Mouse (Mus musculus): ENCODE results near the gene Gabbr1.

DNA sequence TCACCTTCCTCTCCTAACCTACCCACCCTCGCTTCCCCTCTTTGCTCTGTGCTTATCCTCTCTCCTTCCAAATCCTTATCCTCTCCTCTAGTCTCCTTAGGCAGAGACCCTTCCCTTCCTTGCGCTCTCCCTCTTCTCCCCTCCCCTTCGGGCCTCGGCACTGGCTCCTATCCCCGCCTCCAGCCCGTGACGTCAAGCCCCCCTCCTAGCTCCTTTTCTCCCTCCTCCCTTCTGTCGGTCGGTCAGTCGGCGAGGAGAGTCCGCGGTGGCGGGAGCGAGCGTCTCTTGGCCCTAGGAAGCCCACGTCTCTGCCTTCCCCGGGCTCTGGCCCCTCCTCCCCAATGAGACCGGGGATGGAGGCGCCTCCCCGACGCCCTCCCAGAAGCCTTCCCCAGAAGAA is 4.6 kb downstream of the Gabbr1 start:
- TF ChIP-seq CTCF (IDR thresholded peaks at IDR 0.05; ENCODE audit: control insufficient read depth, insufficient read depth, insufficient read length) (no peak), FOSL1 (IDR thresholded peaks at IDR 0.05; ENCODE audit: insufficient read depth, low read length, poor library complexity, severe bottlenecking) (no peak), MYOG (IDR thresholded peaks at IDR 0.05; ENCODE audit: control insufficient read depth, extremely low read depth, insufficient read length) (no peak), USF1 (IDR thresholded peaks at IDR 0.05; ENCODE audit: low read depth) (no peak)
